Mouse (Mus musculus) heart, postnatal 4 days (tissue): ENCODE results near the gene Exoc6b. TPM values are rescaled to one million over a fixed set of nuclear protein-coding genes. Genes with fewer than 3 reads are reported as not detected.

Source experiments
- DNase-seq: peaks from one replicate; pipeline ENCODE4 v3.0.0; 2021
- total RNA-seq, 2 experiments: library from RNA; stranded (reverse); gene quantifications; 2 replicates each; pipeline ENCODE4 v1.2.3; 2021

Exoc6b gene
- total RNA-seq, 2 experiments from 2014 or later = 22.4 to 29.3 TPM

- no peak for DNase-seq
Observed at GRCm38 (mm10) chr6:84882663-84883517, 186.4 kb downstream of the Exoc6b start.

- DNase-seq = no peak
Observed at GRCm38 (mm10) chr6:84875869-84876268, 193.4 kb downstream of the Exoc6b start.

- DNase-seq = no peak
Observed at GRCm38 (mm10) chr6:84867114-84867513, 202.2 kb downstream of the Exoc6b start.

- DNase-seq = no peak
Observed at GRCm38 (mm10) chr6:84864625-84865024, 204.7 kb downstream of the Exoc6b start.

- no peak for DNase-seq
Observed at GRCm38 (mm10) chr6:84863816-84864375, 205.4 kb downstream of the Exoc6b start.

GRCm38 (mm10) chr6:84845665-84846064, 223.6 kb downstream of the Exoc6b start:
- DNase-seq = no peak

GRCm38 (mm10) chr6:84841138-84841537, 228.2 kb downstream of the Exoc6b start:
- no peak for DNase-seq

- no peak for DNase-seq
Observed at GRCm38 (mm10) chr6:84807546-84807945, 261.8 kb downstream of the Exoc6b start.

GRCm38 (mm10) chr6:84806132-84806730, 263.1 kb downstream of the Exoc6b start:
- no peak for DNase-seq

- no peak for DNase-seq
Observed at GRCm38 (mm10) chr6:84798736-84799135, 270.6 kb downstream of the Exoc6b start.

GRCm38 (mm10) chr6:84783994-84784393, 285.3 kb downstream of the Exoc6b start:
- DNase-seq = no peak

GRCm38 (mm10) chr6:84779987-84780386, 289.3 kb downstream of the Exoc6b start:
- no peak for DNase-seq

GRCm38 (mm10) chr6:84778970-84779369, 290.3 kb downstream of the Exoc6b start:
- peak; percentile 4 for DNase-seq

GRCm38 (mm10) chr6:84775908-84776307, 293.4 kb downstream of the Exoc6b start:
- DNase-seq = no peak

- DNase-seq = no peak
Observed at GRCm38 (mm10) chr6:84755266-84755665, 314.0 kb downstream of the Exoc6b start.

GRCm38 (mm10) chr6:84752806-84753420, 316.4 kb downstream of the Exoc6b start:
- DNase-seq = no peak

- no peak for DNase-seq
Observed at GRCm38 (mm10) chr6:84751409-84751808, 317.9 kb downstream of the Exoc6b start.

GRCm38 (mm10) chr6:84746847-84747395, 322.4 kb downstream of the Exoc6b start:
- no peak for DNase-seq

GRCm38 (mm10) chr6:84746193-84746846, 323.0 kb downstream of the Exoc6b start:
- no peak for DNase-seq

- no peak for DNase-seq
Observed at GRCm38 (mm10) chr6:84745570-84745969, 323.7 kb downstream of the Exoc6b start.

- DNase-seq = no peak
Observed at GRCm38 (mm10) chr6:84742227-84742626, 327.1 kb downstream of the Exoc6b start.

GRCm38 (mm10) chr6:84736942-84737341, 332.4 kb downstream of the Exoc6b start:
- peak; percentile 46 for DNase-seq
